7 mouse cellular contexts compared by ENCODE assay signal in the genomic region with DNA sequence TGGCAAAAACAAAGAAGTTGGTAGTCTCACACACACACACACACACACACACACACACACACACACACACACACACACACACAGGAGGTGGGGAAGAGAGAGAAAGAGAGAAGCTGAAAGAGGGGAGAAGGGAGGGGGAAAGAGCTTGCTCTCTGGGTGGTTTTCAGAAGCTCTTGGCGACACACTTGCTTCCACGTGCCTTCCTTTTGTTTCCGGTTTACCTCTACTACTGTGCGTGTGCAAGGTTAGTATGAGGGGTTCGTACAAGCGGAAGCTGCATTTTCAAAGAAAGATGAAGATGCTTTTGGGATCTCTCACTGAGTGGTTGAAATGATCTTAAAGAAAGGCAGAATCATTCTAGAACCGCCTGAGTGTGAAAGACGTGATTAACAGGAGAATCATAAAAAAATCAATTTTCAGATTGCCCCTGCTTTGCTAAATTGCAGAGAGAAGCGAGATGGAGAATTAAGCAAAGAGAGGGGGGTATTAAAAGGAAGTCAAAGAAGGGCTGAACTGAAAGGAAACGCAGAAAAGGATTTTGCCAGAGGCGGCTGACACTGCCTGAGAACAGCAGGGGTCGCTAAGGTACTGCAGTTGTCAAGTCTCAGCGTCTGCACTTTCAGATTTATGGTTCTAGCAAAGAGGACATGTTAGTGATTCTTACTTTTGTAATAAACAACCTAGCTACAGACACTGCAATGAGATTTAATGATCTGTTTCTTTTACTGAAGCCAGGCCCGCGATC.
DNase-seq lines count a peak whose midpoint lies in the region; ATAC-seq and TF ChIP-seq lines count a peak whose summit lies in the region.

No protein-coding gene starts in this region.

- TF ChIP-seq POLR2A in cerebellum, adult 2 months (IDR thresholded peaks at IDR 0.05; ENCODE audit: borderline replicate concordance, insufficient read depth, low read length): no peak
- TF ChIP-seq POLR2A in testis, adult 2 months (IDR thresholded peaks at IDR 0.05; ENCODE audit: control insufficient read depth, low read depth, low read length): no peak

- peak; percentile 46; the same call in 1 of the 2 replicates for ATAC-seq in intestine, embryonic 16.5 days
- peak; percentile 72 for ATAC-seq in midbrain, embryonic 14.5 days (ENCODE audit: low FRiP score, low TSS enrichment)

- no peaks in the 10 kb centered on the region for H3K27me3 ChIP-seq in cerebellum, adult 2 months (ENCODE audit: control insufficient read depth, insufficient read depth, low read length)
- H3K27me3 ChIP-seq in intestine, embryonic 16.5 days (replicated peaks; ENCODE audit: control insufficient read depth, insufficient read depth, low read length): no peaks in the 10 kb centered on the region
- H3K27me3 ChIP-seq in midbrain, embryonic 14.5 days (ENCODE audit: control insufficient read depth, insufficient read depth, low read length): no peaks in the 10 kb centered on the region
- no peaks in the 10 kb centered on the region for H3K27me3 ChIP-seq in testis, adult 2 months (ENCODE audit: control insufficient read depth, insufficient read depth, low read length)

- H3K36me3 ChIP-seq in intestine, embryonic 16.5 days (ENCODE audit: control insufficient read depth, insufficient read depth, low read length): no peaks in the 10 kb centered on the region
- H3K36me3 ChIP-seq in midbrain, embryonic 14.5 days (ENCODE audit: control insufficient read depth, insufficient read depth, low read length): no peaks in the 10 kb centered on the region
- no peaks in the 10 kb centered on the region for H3K36me3 ChIP-seq in testis, adult 2 months (ENCODE audit: control insufficient read depth, insufficient read depth, low read length)

- peak; percentile 65 for DNase-seq in ZHBTc4 (ENCODE audit: low read depth, low spot score)
- peak; percentile 34 to 38 for DNase-seq in cerebellum, adult 2 months
- DNase-seq in forelimb bud, embryonic 11.5 days (ENCODE audit: low read depth, low spot score): peak; percentile 69
- peak; percentile 57 to 78 for DNase-seq in left cerebral cortex, postnatal 10 days (ENCODE audit: extremely low spot score in 1 of 2, low spot score in 2 of 2)
- peak; percentile 94 for DNase-seq in midbrain, embryonic 14.5 days

- intact Hi-C loops in left cerebral cortex, postnatal 10 days (cut with DNase I): loop anchor here (2.0 to 5.0 kb wide), 3 partner anchors 558 to 1008 kb away; no protein-coding TSS in a partner anchor

- no peaks in the 10 kb centered on the region for H3K4me1 ChIP-seq in cerebellum, adult 2 months (ENCODE audit: control insufficient read depth, insufficient read depth, low read length)
- no peaks in the 10 kb centered on the region for H3K4me1 ChIP-seq in intestine, embryonic 16.5 days (ENCODE audit: control insufficient read depth, insufficient read depth, low read length)
- no peaks in the 10 kb centered on the region for H3K4me1 ChIP-seq in midbrain, embryonic 14.5 days (ENCODE audit: control insufficient read depth, insufficient read depth, low read length)
- H3K4me1 ChIP-seq in testis, adult 2 months (ENCODE audit: control insufficient read depth, insufficient read depth, low read length): no peaks in the 10 kb centered on the region

- peak; percentile 59; the same call in 1 of the 2 replicates for TF ChIP-seq CTCF in cerebellum, adult 2 months (IDR thresholded peaks at IDR 0.05; ENCODE audit: borderline replicate concordance, insufficient read depth, low read depth, low read length)
- peak; percentile 42; the same call in 1 of the 2 replicates for TF ChIP-seq CTCF in testis, adult 2 months (IDR thresholded peaks at IDR 0.05; ENCODE audit: control insufficient read depth, insufficient read depth, insufficient replicate concordance, low read depth, low read length)

- no peaks in the 10 kb centered on the region for H3K9me3 ChIP-seq in intestine, embryonic 16.5 days (ENCODE audit: control insufficient read depth, low read length)
- no peaks in the 10 kb centered on the region for H3K9me3 ChIP-seq in midbrain, embryonic 14.5 days (ENCODE audit: control insufficient read depth, low read length)

- peak overlapping the region; percentile 30 for H3K4me2 ChIP-seq in intestine, embryonic 16.5 days (ENCODE audit: low read depth, low read length)
- H3K4me2 ChIP-seq in midbrain, embryonic 14.5 days (ENCODE audit: low read length): peak overlapping the region; percentile 31

- WGBS in cerebellum, adult 2 months: 6% methylated on average over 15 of the region's 15 CpGs
- WGBS in intestine, embryonic 16.5 days: 15% methylated on average over 15 of the region's 15 CpGs
- WGBS in midbrain, embryonic 14.5 days: 11% methylated on average over 15 of the region's 15 CpGs

- no peak overlapping the region for H3K4me3 ChIP-seq in cerebellum, adult 2 months (replicated peaks; ENCODE audit: insufficient read depth, low read depth, low read length)
- peak overlapping the region; percentile 12 for H3K4me3 ChIP-seq in intestine, embryonic 16.5 days (ENCODE audit: low read length)
- H3K4me3 ChIP-seq in midbrain, embryonic 14.5 days (replicated peaks; ENCODE audit: low read depth, low read length): no peak overlapping the region
- no peak overlapping the region for H3K4me3 ChIP-seq in testis, adult 2 months (ENCODE audit: control insufficient read depth, low read depth, low read length)

- H3K27ac ChIP-seq in cerebellum, adult 2 months (ENCODE audit: insufficient read depth, low read length): no peak overlapping the region
- H3K27ac ChIP-seq in intestine, embryonic 16.5 days (ENCODE audit: low read length): no peak overlapping the region
- peak overlapping the region; percentile 53; the same call in 1 of the 2 replicates for H3K27ac ChIP-seq in midbrain, embryonic 14.5 days (replicated peaks; ENCODE audit: low read depth, low read length)
- H3K27ac ChIP-seq in testis, adult 2 months (ENCODE audit: control insufficient read depth, insufficient read depth, low read depth, low read length): no peak overlapping the region

- H3K9ac ChIP-seq in intestine, embryonic 16.5 days (ENCODE audit: low read depth, low read length): no peak overlapping the region
- H3K9ac ChIP-seq in midbrain, embryonic 14.5 days (replicated peaks; ENCODE audit: low read length): no peak overlapping the region

Comparison
In these comparisons a context has a peak if more than half of its experiments do, and no peak if none do; other contexts are left out.
1. DNase-seq: peak in every context shown above with its lines; median percentile 94 in midbrain, embryonic 14.5 days; 69 in forelimb bud, embryonic 11.5 days; 68 in left cerebral cortex, postnatal 10 days; 65 in ZHBTc4; 36 in cerebellum, adult 2 months.